8 mouse cellular contexts compared by ENCODE assay signal in genomic region chr11:95980762-95981418, GRCm38 (mm10). TPM values are rescaled to one million over a fixed set of nuclear protein-coding genes. Genes with fewer than 3 reads are reported as not detected.
DNase-seq lines count a peak whose midpoint lies in the region; ATAC-seq lines count a peak whose summit lies in the region.

No protein-coding gene starts in this region.

- no peak overlapping the region for H3K4me2 ChIP-seq in midbrain, embryonic 14.5 days (ENCODE audit: low read length)
- H3K4me2 ChIP-seq in midbrain, embryonic 13.5 days (replicated peaks): no peak overlapping the region
- H3K4me2 ChIP-seq in embryonic facial prominence, embryonic 14.5 days (ENCODE audit: low read depth, low read length): no peak overlapping the region
- no peak overlapping the region for H3K4me2 ChIP-seq in liver, embryonic 11.5 days

- no peak overlapping the region for H3K27ac ChIP-seq in midbrain, embryonic 14.5 days (replicated peaks; ENCODE audit: low read depth, low read length)
- H3K27ac ChIP-seq in midbrain, embryonic 13.5 days: no peak overlapping the region
- H3K27ac ChIP-seq in embryonic facial prominence, embryonic 14.5 days (replicated peaks; ENCODE audit: low read depth, low read length): no peak overlapping the region
- H3K27ac ChIP-seq in liver, embryonic 11.5 days (ENCODE audit: low read depth, low read length): no peak overlapping the region

- 0 out of 2 replicates have a peak, but pooled peaks cover 3% of the 10 kb centered on the region for H3K4me1 ChIP-seq in midbrain, embryonic 14.5 days (ENCODE audit: control insufficient read depth, insufficient read depth, low read length)
- H3K4me1 ChIP-seq in midbrain, embryonic 13.5 days (replicated peaks): peaks cover 15% of the 10 kb centered on the region
- peaks cover 19% of the 10 kb centered on the region for H3K4me1 ChIP-seq in embryonic facial prominence, embryonic 14.5 days (ENCODE audit: control insufficient read depth, insufficient read depth, low read length)
- peaks cover 31% of the 10 kb centered on the region for H3K4me1 ChIP-seq in liver, embryonic 11.5 days (replicated peaks; ENCODE audit: control insufficient read depth, insufficient read depth, low read length)

- peak; percentile 64 for DNase-seq in adrenal gland, postnatal 14 days
- DNase-seq in adrenal gland, postnatal 25 days: no peak
- DNase-seq in midbrain, embryonic 14.5 days: peak; percentile 51
- peak; percentile 35 for DNase-seq in embryonic facial prominence, embryonic 14.5 days (ENCODE audit: low spot score)
- no peak for DNase-seq in liver, embryonic 11.5 days (ENCODE audit: low spot score)
- peak; percentile 21 to 66 for DNase-seq in spleen, postnatal 10 days (ENCODE audit: low spot score in 2 of 2)
- no peak for DNase-seq in yolk sac, embryonic 10.5 days (ENCODE audit: low spot score)

- H3K9me3 ChIP-seq in midbrain, embryonic 14.5 days (ENCODE audit: control insufficient read depth, low read length): no peaks in the 10 kb centered on the region
- H3K9me3 ChIP-seq in midbrain, embryonic 13.5 days: no peaks in the 10 kb centered on the region
- H3K9me3 ChIP-seq in embryonic facial prominence, embryonic 14.5 days (ENCODE audit: control insufficient read depth, low read length): no peaks in the 10 kb centered on the region
- H3K9me3 ChIP-seq in liver, embryonic 11.5 days (ENCODE audit: control insufficient read depth, low read length): no peaks in the 10 kb centered on the region

- no peak for ATAC-seq in midbrain, embryonic 14.5 days (ENCODE audit: low FRiP score, low TSS enrichment)
- no peak for ATAC-seq in midbrain, embryonic 13.5 days
- no peak for ATAC-seq in embryonic facial prominence, embryonic 14.5 days (ENCODE audit: low read depth)
- ATAC-seq in liver, embryonic 11.5 days (replicated peaks; ENCODE audit: low FRiP score): peak; percentile 59; the same call in 1 of the 2 replicates

- peaks cover 23% of the 10 kb centered on the region for H3K36me3 ChIP-seq in midbrain, embryonic 14.5 days (ENCODE audit: control insufficient read depth, insufficient read depth, low read length)
- H3K36me3 ChIP-seq in midbrain, embryonic 13.5 days: peaks cover 32% of the 10 kb centered on the region
- H3K36me3 ChIP-seq in embryonic facial prominence, embryonic 14.5 days (ENCODE audit: control insufficient read depth, insufficient read depth, low read length): peaks cover 38% of the 10 kb centered on the region
- H3K36me3 ChIP-seq in liver, embryonic 11.5 days (ENCODE audit: control insufficient read depth, insufficient read depth, low read length): peaks cover 21% of the 10 kb centered on the region

- no peak overlapping the region for H3K4me3 ChIP-seq in midbrain, embryonic 14.5 days (replicated peaks; ENCODE audit: low read depth, low read length)
- H3K4me3 ChIP-seq in midbrain, embryonic 13.5 days (replicated peaks): no peak overlapping the region
- no peak overlapping the region for H3K4me3 ChIP-seq in embryonic facial prominence, embryonic 14.5 days (ENCODE audit: low read depth, low read length)
- H3K4me3 ChIP-seq in liver, embryonic 11.5 days (ENCODE audit: low read depth, low read length): no peak overlapping the region

- 60% methylated on average over 8 of the region's 8 CpGs for WGBS in midbrain, embryonic 14.5 days
- WGBS in midbrain, embryonic 13.5 days: 58% methylated on average over 8 of the region's 8 CpGs
- 58% methylated on average over 8 of the region's 8 CpGs for WGBS in embryonic facial prominence, embryonic 14.5 days
- WGBS in liver, embryonic 11.5 days: 72% methylated on average over 8 of the region's 8 CpGs

- no peak overlapping the region for H3K9ac ChIP-seq in midbrain, embryonic 14.5 days (replicated peaks; ENCODE audit: low read length)
- H3K9ac ChIP-seq in midbrain, embryonic 13.5 days (replicated peaks): no peak overlapping the region
- no peak overlapping the region for H3K9ac ChIP-seq in embryonic facial prominence, embryonic 14.5 days (ENCODE audit: low read depth, low read length)
- H3K9ac ChIP-seq in liver, embryonic 11.5 days (ENCODE audit: low read depth, low read length): no peak overlapping the region

- H3K27me3 ChIP-seq in midbrain, embryonic 14.5 days (ENCODE audit: control insufficient read depth, insufficient read depth, low read length): no peaks in the 10 kb centered on the region
- H3K27me3 ChIP-seq in midbrain, embryonic 13.5 days: no peaks in the 10 kb centered on the region
- no peaks in the 10 kb centered on the region for H3K27me3 ChIP-seq in embryonic facial prominence, embryonic 14.5 days (replicated peaks; ENCODE audit: control insufficient read depth, insufficient read depth, low read length)
- H3K27me3 ChIP-seq in liver, embryonic 11.5 days (replicated peaks; ENCODE audit: control insufficient read depth, insufficient read depth, low read length): no peaks in the 10 kb centered on the region

RNA-seq across cellular contexts. Expression of gene Igf2bp1, which starts 24.9 kb away (rescaled TPM):
- 5.0 and 8.4 TPM in 2 replicates for total RNA-seq in adrenal gland, postnatal 14 days (2021)
- 3.9 and 5.1 TPM in 2 replicates for total RNA-seq in adrenal gland, postnatal 25 days (2021)
- polyA plus RNA-seq in midbrain, embryonic 14.5 days (2014; fragmentation: Nextera tagmentation; extraction: Ambion mirVana): 10.7 and 11.1 TPM in 2 replicates
- 40.2 and 40.6 TPM in 2 replicates for polyA plus RNA-seq in midbrain, embryonic 13.5 days (2015; fragmentation: Nextera tagmentation; extraction: Ambion mirVana)
- 19.9 and 31.4 TPM in 2 replicates for polyA plus RNA-seq in embryonic facial prominence, embryonic 14.5 days (2014; fragmentation: Nextera tagmentation; extraction: Ambion mirVana)
- polyA plus RNA-seq in liver, embryonic 11.5 days (2014; fragmentation: Nextera tagmentation; extraction: Ambion mirVana): 54.1 and 56.0 TPM in 2 replicates

RNA-seq across cellular contexts. Expression of gene Gip, which starts 43.5 kb away (rescaled TPM):
- not detected in 2 replicates for total RNA-seq in adrenal gland, postnatal 14 days (2021)
- not detected in 2 replicates for total RNA-seq in adrenal gland, postnatal 25 days (2021)
- not detected in 2 replicates for polyA plus RNA-seq in midbrain, embryonic 14.5 days (2014; fragmentation: Nextera tagmentation; extraction: Ambion mirVana)
- polyA plus RNA-seq in midbrain, embryonic 13.5 days (2015; fragmentation: Nextera tagmentation; extraction: Ambion mirVana): not detected in 2 replicates
- not detected in 2 replicates for polyA plus RNA-seq in embryonic facial prominence, embryonic 14.5 days (2014; fragmentation: Nextera tagmentation; extraction: Ambion mirVana)
- polyA plus RNA-seq in liver, embryonic 11.5 days (2014; fragmentation: Nextera tagmentation; extraction: Ambion mirVana): not detected in 2 replicates

RNA-seq across cellular contexts. Expression of gene Snf8, which starts 53.8 kb away (rescaled TPM):
- 77.7 and 79.2 TPM in 2 replicates for total RNA-seq in adrenal gland, postnatal 14 days (2021)
- total RNA-seq in adrenal gland, postnatal 25 days (2021): 85.0 and 87.0 TPM in 2 replicates
- polyA plus RNA-seq in midbrain, embryonic 14.5 days (2014; fragmentation: Nextera tagmentation; extraction: Ambion mirVana): 45.3 and 77.5 TPM in 2 replicates
- 133 and 142 TPM in 2 replicates for polyA plus RNA-seq in midbrain, embryonic 13.5 days (2015; fragmentation: Nextera tagmentation; extraction: Ambion mirVana)
- polyA plus RNA-seq in embryonic facial prominence, embryonic 14.5 days (2014; fragmentation: Nextera tagmentation; extraction: Ambion mirVana): 33.4 and 36.6 TPM in 2 replicates
- polyA plus RNA-seq in liver, embryonic 11.5 days (2014; fragmentation: Nextera tagmentation; extraction: Ambion mirVana): 48.8 and 50.0 TPM in 2 replicates

Comparison
In these comparisons a context has a peak if more than half of its experiments do, and no peak if none do; other contexts are left out.
1. DNase-seq: peak in adrenal gland, postnatal 14 days (single experiment), midbrain, embryonic 14.5 days (single experiment), embryonic facial prominence, embryonic 14.5 days (single experiment) and spleen, postnatal 10 days (2 of 2); none in adrenal gland, postnatal 25 days (single experiment), liver, embryonic 11.5 days (single experiment) and yolk sac, embryonic 10.5 days (single experiment).